Mouse (Mus musculus): ENCODE results near the gene Prkg1. TPM values are rescaled to one million over a fixed set of nuclear protein-coding genes. Genes with fewer than 3 reads are reported as not detected.
A peak's percentile ranks its signal among the peaks of the same experiment; 100 is the strongest.

Prkg1 gene
- polyA plus RNA-seq, 1 experiment from 2014 or later = 3.2 TPM

DNA sequence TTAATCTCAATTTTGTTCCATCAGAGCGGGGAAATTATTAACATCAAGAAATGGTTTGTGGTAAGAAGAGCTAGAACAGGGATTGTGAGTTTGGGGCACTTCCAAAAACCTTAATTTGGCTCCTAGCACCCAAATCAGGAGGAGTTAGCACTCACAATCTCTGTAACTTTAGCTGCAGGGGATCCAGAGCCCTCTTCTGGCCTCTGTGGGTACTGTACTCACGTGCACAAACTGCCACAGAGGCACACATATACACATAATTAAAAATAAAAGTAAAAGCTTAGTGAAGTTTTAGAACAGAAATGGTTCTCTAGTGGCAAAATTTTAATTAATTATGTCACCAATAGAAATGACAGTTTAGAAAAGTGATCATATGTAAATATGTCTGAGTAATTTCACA lies 614.9 kb downstream of the Prkg1 start:
- Histone ChIP-seq H3K9ac (replicated peaks; ENCODE audit: low read depth, low read length) (no peak overlapping the region), H3K27ac (ENCODE audit: low read length) (no peak overlapping the region), H3K4me1 (replicated peaks; ENCODE audit: control insufficient read depth, insufficient read depth, low read length) (peaks cover 3% of the 10 kb centered on the region), H3K36me3 (ENCODE audit: control insufficient read depth, insufficient read depth) (no peaks in the 10 kb centered on the region), H3K4me3 (replicated peaks; ENCODE audit: low read length) (no peak overlapping the region), H3K4me2 (ENCODE audit: low read length) (no peak overlapping the region), H3K9me3 (ENCODE audit: control insufficient read depth, low read length) (no peaks in the 10 kb centered on the region), H3K27me3 (replicated peaks; ENCODE audit: control insufficient read depth, insufficient read depth, low read length) (no peaks in the 10 kb centered on the region)
- WGBS = 91% methylated on average over 2 of the region's 2 CpGs
- no peak for ATAC-seq

DNA sequence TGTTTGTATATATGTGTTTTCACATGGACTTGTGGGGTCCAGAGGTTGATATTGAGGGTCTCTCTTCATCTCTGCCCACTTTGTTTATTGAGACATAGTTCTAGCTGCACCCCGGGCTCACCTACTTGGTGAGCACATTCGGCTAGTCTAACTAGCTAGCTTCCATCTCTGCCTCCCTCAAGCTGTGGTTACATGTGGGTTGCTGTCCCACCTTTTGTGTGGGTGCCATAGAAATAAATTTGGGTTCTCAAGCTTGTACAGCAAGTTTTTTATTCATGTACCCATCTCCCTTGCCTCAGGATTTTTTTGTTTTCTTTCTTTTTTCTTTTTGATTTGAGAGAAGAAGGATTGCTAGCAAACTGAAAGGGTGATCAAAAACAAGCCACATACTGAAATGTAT lies 617.4 kb downstream of the Prkg1 start:
- H3K9me3 ChIP-seq (ENCODE audit: control insufficient read depth, low read length) = no peaks in the 10 kb centered on the region
- no peak overlapping the region for H3K27ac ChIP-seq (ENCODE audit: low read length)
- H3K4me1 ChIP-seq (replicated peaks; ENCODE audit: control insufficient read depth, insufficient read depth, low read length) = no peaks in the 10 kb centered on the region
- WGBS = 100% methylated on average over 2 of the region's 2 CpGs
- H3K36me3 ChIP-seq (ENCODE audit: control insufficient read depth, insufficient read depth) = no peaks in the 10 kb centered on the region
- H3K9ac ChIP-seq (replicated peaks; ENCODE audit: low read depth, low read length) = no peak overlapping the region
- no peak for ATAC-seq
- no peak overlapping the region for H3K4me2 ChIP-seq (ENCODE audit: low read length)
- no peak overlapping the region for H3K4me3 ChIP-seq (replicated peaks; ENCODE audit: low read length)
- H3K27me3 ChIP-seq (replicated peaks; ENCODE audit: control insufficient read depth, insufficient read depth, low read length) = no peaks in the 10 kb centered on the region

DNA sequence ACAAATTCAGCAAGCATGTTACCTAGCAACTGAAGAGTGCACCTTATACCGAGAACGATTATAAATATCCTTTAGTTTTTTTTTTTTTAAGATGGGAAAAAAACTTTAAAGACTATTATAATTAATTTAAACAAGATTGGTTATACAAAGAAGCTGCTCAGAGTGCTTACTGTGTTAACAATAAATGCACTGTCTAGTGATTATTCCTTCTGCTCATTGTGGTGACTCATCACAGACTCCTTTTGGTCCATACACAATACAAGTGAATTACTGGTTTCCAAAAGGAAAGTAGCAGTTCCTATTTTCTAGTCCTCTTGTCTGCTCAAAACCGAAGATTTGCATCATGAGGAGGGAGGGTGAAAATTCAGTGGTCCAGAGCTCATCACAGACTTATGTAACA lies 618.7 kb downstream of the Prkg1 start:
- 52% methylated on average over 3 of the region's 3 CpGs for WGBS
- no peak for ATAC-seq
- 0 out of 2 replicates have a peak, but pooled peaks cover 3% of the 10 kb centered on the region for H3K4me1 ChIP-seq (replicated peaks; ENCODE audit: control insufficient read depth, insufficient read depth, low read length)

DNA sequence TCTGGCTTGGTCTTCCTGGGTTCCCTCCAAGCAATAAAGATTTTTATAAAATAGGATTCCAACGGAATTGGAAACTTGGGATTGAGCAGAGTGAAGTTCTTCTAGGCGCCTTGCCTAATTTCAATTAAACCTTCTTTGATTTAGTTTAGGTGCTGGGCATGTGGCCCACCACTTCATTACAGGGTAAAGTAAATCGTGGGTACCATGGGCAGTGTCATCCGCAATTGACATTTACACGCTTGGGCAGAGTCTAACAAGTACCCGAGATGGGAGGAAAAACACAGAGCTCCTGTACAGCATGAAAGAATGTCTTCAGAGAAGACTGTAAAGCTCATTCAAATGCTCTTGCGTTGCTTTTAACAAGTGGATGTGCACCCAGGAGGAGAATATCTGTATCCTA lies 622.9 kb downstream of the Prkg1 start:
- H3K9me3 ChIP-seq (ENCODE audit: control insufficient read depth, low read length) = no peaks in the 10 kb centered on the region
- ATAC-seq = peak; percentile 59; the same call in 1 of the 2 replicates
- 47% methylated on average over 7 of the region's 7 CpGs for WGBS
- no peak overlapping the region for H3K9ac ChIP-seq (replicated peaks; ENCODE audit: low read depth, low read length)
- no peaks in the 10 kb centered on the region for H3K27me3 ChIP-seq (replicated peaks; ENCODE audit: control insufficient read depth, insufficient read depth, low read length)
- H3K36me3 ChIP-seq (ENCODE audit: control insufficient read depth, insufficient read depth) = no peaks in the 10 kb centered on the region
- no peak overlapping the region for H3K27ac ChIP-seq (ENCODE audit: low read length)
- H3K4me3 ChIP-seq (replicated peaks; ENCODE audit: low read length) = no peak overlapping the region
- 0 out of 2 replicates have a peak, but pooled peaks cover 3% of the 10 kb centered on the region for H3K4me1 ChIP-seq (replicated peaks; ENCODE audit: control insufficient read depth, insufficient read depth, low read length)
- no peak overlapping the region for H3K4me2 ChIP-seq (ENCODE audit: low read length)

More for the DNA sequence above, 618.7 kb downstream of the Prkg1 start:
- Histone ChIP-seq H3K27me3 (replicated peaks; ENCODE audit: control insufficient read depth, insufficient read depth, low read length) (no peaks in the 10 kb centered on the region), H3K27ac (ENCODE audit: low read length) (no peak overlapping the region), H3K4me3 (replicated peaks; ENCODE audit: low read length) (no peak overlapping the region), H3K36me3 (ENCODE audit: control insufficient read depth, insufficient read depth) (no peaks in the 10 kb centered on the region), H3K9me3 (ENCODE audit: control insufficient read depth, low read length) (no peaks in the 10 kb centered on the region), H3K4me2 (ENCODE audit: low read length) (no peak overlapping the region), H3K9ac (replicated peaks; ENCODE audit: low read depth, low read length) (no peak overlapping the region)

DNA sequence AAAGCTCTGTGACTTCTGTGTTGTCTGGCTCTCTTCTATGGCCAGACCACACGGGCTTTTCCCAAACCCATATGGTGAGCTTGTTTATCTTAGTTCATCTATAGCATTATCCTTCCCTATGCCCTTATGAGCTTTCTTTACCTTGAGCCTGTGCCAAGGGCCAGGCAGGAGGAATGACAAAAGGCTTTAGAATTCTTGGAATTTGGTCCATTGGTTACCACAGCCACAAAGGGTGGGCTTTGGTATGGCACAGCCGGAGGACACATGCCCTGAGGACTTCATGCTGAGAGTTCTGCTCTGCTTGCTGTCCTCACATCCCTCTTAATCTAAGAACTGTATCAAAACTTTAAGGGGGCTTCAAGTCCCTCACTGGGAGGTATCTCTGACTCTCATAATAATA lies 628.5 kb downstream of the Prkg1 start:
- no peak overlapping the region for H3K4me2 ChIP-seq (ENCODE audit: low read length)
- H3K4me1 ChIP-seq (replicated peaks; ENCODE audit: control insufficient read depth, insufficient read depth, low read length) = 0 out of 2 replicates have a peak, but pooled peaks cover 3% of the 10 kb centered on the region
- no peak overlapping the region for H3K9ac ChIP-seq (replicated peaks; ENCODE audit: low read depth, low read length)
- ATAC-seq = no peak
- no peak overlapping the region for H3K4me3 ChIP-seq (replicated peaks; ENCODE audit: low read length)
- H3K27me3 ChIP-seq (replicated peaks; ENCODE audit: control insufficient read depth, insufficient read depth, low read length) = no peaks in the 10 kb centered on the region
- 0% methylated on average over 2 of the region's 2 CpGs for WGBS
- no peaks in the 10 kb centered on the region for H3K36me3 ChIP-seq (ENCODE audit: control insufficient read depth, insufficient read depth)
- no peaks in the 10 kb centered on the region for H3K9me3 ChIP-seq (ENCODE audit: control insufficient read depth, low read length)
- H3K27ac ChIP-seq (ENCODE audit: low read length) = no peak overlapping the region

DNA sequence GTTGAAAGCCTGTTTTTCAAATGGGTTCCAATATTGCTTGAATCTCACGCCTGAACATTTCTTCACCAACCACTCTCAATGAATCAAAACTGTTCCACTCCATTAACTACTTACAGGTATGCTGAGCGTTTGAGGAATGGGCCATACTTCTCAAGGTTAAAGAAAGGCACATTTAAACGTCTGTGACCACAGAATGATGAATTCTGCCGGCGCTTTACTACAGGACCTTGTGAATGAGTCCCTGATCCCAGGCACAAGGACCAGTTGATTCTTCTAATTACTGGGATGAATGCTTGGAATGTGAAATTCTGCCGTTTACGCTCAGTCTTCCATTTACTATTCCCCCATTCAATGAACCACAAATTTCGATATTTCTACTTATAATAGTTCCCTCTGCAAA lies 632.2 kb downstream of the Prkg1 start:
- Histone ChIP-seq H3K9me3 (ENCODE audit: control insufficient read depth, low read length) (no peaks in the 10 kb centered on the region), H3K9ac (replicated peaks; ENCODE audit: low read depth, low read length) (no peak overlapping the region), H3K4me1 (replicated peaks; ENCODE audit: control insufficient read depth, insufficient read depth, low read length) (0 out of 2 replicates have a peak, but pooled peaks cover 3% of the 10 kb centered on the region), H3K36me3 (ENCODE audit: control insufficient read depth, insufficient read depth) (no peaks in the 10 kb centered on the region), H3K4me3 (replicated peaks; ENCODE audit: low read length) (no peak overlapping the region), H3K27ac (ENCODE audit: low read length) (no peak overlapping the region), H3K4me2 (ENCODE audit: low read length) (no peak overlapping the region), H3K27me3 (replicated peaks; ENCODE audit: control insufficient read depth, insufficient read depth, low read length) (no peaks in the 10 kb centered on the region)
- ATAC-seq = no peak
- WGBS = 82% methylated on average over 8 of the region's 8 CpGs

DNA sequence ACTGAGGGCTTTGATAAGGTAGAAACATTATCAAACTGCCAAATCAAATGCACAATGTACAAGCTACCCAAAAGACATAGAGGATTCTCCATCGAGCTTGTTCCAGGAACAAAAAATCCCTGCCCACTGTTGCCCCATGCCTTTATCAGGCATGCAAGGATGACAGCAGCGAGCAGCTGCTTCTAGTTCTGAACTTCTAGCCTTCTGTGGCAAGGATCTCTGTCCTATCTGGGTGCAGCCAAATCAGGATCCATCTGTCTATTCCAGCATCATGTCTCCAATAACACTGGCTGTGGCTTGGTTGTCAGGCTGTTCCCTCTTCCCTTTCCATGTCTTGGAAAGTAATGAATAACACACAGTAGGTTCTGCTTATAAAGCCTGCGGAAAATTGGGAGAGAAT lies 640.2 kb downstream of the Prkg1 start:
- 87% methylated on average over 3 of the region's 3 CpGs for WGBS
- H3K36me3 ChIP-seq (ENCODE audit: control insufficient read depth, insufficient read depth) = no peaks in the 10 kb centered on the region
- H3K4me1 ChIP-seq (replicated peaks; ENCODE audit: control insufficient read depth, insufficient read depth, low read length) = no peaks in the 10 kb centered on the region
- H3K27ac ChIP-seq (ENCODE audit: low read length) = no peak overlapping the region
- no peaks in the 10 kb centered on the region for H3K27me3 ChIP-seq (replicated peaks; ENCODE audit: control insufficient read depth, insufficient read depth, low read length)
- no peak overlapping the region for H3K4me2 ChIP-seq (ENCODE audit: low read length)
- ATAC-seq = 0 out of 2 replicates have a peak, but pooled peaks have one; percentile 10
- H3K4me3 ChIP-seq (replicated peaks; ENCODE audit: low read length) = no peak overlapping the region
- no peaks in the 10 kb centered on the region for H3K9me3 ChIP-seq (ENCODE audit: control insufficient read depth, low read length)
- H3K9ac ChIP-seq (replicated peaks; ENCODE audit: low read depth, low read length) = no peak overlapping the region

DNA sequence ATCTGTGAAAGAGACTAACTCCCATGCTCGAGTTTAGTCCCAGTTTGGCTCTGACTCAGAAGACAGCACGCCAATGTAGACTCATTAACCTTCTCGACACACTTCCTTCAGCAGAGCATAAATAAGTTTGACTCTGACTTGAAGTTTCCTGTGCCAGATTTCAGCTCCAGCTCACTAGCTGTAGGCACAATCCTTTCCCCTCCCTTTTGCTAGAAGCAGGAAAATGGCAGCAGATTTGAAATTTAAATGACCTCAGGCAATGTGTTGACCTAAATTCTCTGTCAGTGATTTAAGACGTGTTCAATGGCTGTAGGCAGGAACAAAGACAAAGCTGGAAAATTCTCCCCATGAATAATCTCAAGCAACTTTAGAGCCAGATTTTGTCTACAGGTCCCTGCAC lies 650.1 kb downstream of the Prkg1 start:
- Histone ChIP-seq H3K36me3 (ENCODE audit: control insufficient read depth, insufficient read depth) (no peaks in the 10 kb centered on the region), H3K9me3 (ENCODE audit: control insufficient read depth, low read length) (no peaks in the 10 kb centered on the region), H3K27me3 (replicated peaks; ENCODE audit: control insufficient read depth, insufficient read depth, low read length) (no peaks in the 10 kb centered on the region), H3K4me3 (replicated peaks; ENCODE audit: low read length) (no peak overlapping the region), H3K4me2 (ENCODE audit: low read length) (no peak overlapping the region), H3K27ac (ENCODE audit: low read length) (no peak overlapping the region), H3K9ac (replicated peaks; ENCODE audit: low read depth, low read length) (no peak overlapping the region), H3K4me1 (replicated peaks; ENCODE audit: control insufficient read depth, insufficient read depth, low read length) (no peaks in the 10 kb centered on the region; the same call in 1 of the 2 replicates)
- peak; percentile 96 for ATAC-seq
- WGBS = 13% methylated on average over 4 of the region's 4 CpGs

DNA sequence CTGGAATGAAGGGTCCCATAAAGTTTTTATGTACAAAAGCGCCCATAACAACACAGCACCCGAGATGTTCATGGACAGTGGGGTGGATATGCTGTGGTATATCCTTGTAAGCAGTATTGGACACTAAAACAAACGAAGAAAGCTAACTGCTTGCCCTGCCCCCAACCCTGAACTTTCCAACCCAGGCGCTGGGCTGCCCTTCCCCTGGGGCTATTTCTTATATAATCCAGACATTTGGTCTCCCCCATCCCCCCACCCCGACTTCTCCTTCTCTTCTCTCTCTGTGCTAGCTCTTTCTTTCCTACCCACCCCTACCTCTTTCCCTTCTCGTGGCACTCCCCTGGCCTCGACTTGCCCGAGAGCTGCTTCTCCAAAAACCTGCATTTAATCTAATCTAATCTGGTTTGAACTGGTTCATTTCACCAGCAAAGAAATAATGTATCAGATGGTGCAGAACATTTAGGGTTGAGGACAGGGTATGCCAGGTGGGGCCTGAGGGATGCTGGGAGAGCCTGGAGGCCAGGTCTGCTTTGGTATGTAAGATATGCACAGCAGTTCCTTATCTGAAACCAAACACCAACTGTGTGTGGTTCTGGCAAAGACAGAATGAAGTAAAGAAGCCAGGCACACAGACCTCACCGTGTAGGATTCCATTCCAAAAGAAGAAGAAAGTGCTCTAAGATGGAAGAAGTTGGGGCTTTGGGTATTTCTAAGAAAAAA lies 657.8 kb downstream of the Prkg1 start:
- Histone ChIP-seq H3K27ac (ENCODE audit: low read length) (no peak overlapping the region), H3K27me3 (replicated peaks; ENCODE audit: control insufficient read depth, insufficient read depth, low read length) (no peaks in the 10 kb centered on the region), H3K4me3 (replicated peaks; ENCODE audit: low read length) (no peak overlapping the region), H3K36me3 (ENCODE audit: control insufficient read depth, insufficient read depth) (no peaks in the 10 kb centered on the region), H3K9me3 (ENCODE audit: control insufficient read depth, low read length) (no peaks in the 10 kb centered on the region), H3K9ac (replicated peaks; ENCODE audit: low read depth, low read length) (no peak overlapping the region), H3K4me1 (replicated peaks; ENCODE audit: control insufficient read depth, insufficient read depth, low read length) (no peaks in the 10 kb centered on the region), H3K4me2 (ENCODE audit: low read length) (no peak overlapping the region)
- ATAC-seq = no peak
- 47% methylated on average over 9 of the region's 9 CpGs for WGBS
